Mouse (Mus musculus): ENCODE results near the gene Tdrkh.

GRCm38 (mm10) chr3:94373597-94374011 is 39.5 kb upstream of the Tdrkh start:
- no peak for TF ChIP-seq CTCF (IDR thresholded peaks at IDR 0.05; ENCODE audit: borderline replicate concordance, control insufficient read depth, extremely low read depth, insufficient read depth, low read length, poor library complexity)
- TF ChIP-seq POLR2A (IDR thresholded peaks at IDR 0.05; ENCODE audit: control insufficient read depth, extremely low read depth, insufficient read depth, low read length, poor library complexity), result no peak
